Mouse (Mus musculus): ENCODE data around the gene Aldh18a1.
A peak's percentile ranks its signal among the peaks of the same experiment; 100 is the strongest.

Aldh18a1 gene

GRCm38 (mm10) chr19:40532525-40532924, 55.7 kb downstream of the Aldh18a1 start:
- DNase-seq (ENCODE audit: inconsistent age in 2 of 2, low spot score in 1 of 2), result peak in 1 of 2 experiments; percentile 42

DNA sequence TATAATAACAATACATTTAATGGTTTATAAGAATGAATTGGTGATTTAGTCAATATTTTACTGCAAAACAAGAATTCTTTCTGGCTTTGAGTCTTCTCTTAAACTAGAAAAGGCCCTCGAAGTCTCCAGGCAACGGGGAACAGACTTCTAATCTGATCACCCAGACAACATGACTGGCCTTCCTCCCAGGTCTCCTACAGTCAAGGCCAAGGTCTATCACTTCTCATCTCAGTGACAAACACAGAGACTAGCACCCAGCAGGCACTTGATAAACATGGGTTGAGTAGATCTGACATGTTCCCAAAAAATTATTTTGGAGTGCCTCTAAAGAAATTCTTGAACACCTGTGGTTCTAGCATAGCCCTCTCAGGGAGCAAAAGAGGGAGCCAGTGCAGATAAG, 57.9 kb downstream of the Aldh18a1 start:
- peak; percentile 35 to 73 for DNase-seq (ENCODE audit: inconsistent age in 2 of 2, low spot score in 1 of 2)

GRCm38 (mm10) chr19:40528254-40528653, 60.0 kb downstream of the Aldh18a1 start:
- DNase-seq (ENCODE audit: inconsistent age in 2 of 2, low spot score in 1 of 2), result no peak

- DNase-seq (ENCODE audit: inconsistent age in 2 of 2, low spot score in 1 of 2), result no peak
These were observed 61.8 kb downstream of the Aldh18a1 start for GRCm38 (mm10) chr19:40526367-40527014.

DNA sequence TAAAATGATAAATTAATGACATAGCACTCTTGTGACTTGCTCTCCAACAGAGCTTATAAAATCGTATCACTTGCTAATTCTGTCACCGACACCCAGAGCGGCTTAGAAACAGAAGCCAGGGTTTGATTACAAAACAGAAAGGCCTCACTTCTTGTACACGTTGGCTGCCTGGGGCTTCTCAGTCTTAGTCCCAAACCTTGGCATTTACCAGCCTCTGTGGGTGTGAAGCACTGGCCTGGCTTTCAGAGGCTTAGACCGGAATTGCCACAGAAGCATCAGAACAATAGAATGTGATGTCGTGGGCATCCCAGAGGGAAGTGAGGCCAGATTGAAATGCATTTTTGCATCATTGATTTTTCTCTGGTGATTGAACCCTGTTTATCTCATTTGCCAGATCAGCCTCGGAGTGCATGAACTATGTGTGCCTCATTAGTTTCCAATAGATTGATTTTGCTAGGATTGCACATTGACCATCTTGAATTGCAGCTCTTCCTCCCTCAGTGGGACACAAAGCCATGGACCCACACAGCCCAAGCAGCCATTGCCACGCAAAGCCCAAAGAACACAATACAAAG, 64.7 kb downstream of the Aldh18a1 start:
- DNase-seq (ENCODE audit: inconsistent age in 2 of 2, low spot score in 1 of 2), result no peak

GRCm38 (mm10) chr19:40520403-40520802, 67.9 kb downstream of the Aldh18a1 start:
- no peak for DNase-seq (ENCODE audit: inconsistent age in 2 of 2, low spot score in 1 of 2)

DNA sequence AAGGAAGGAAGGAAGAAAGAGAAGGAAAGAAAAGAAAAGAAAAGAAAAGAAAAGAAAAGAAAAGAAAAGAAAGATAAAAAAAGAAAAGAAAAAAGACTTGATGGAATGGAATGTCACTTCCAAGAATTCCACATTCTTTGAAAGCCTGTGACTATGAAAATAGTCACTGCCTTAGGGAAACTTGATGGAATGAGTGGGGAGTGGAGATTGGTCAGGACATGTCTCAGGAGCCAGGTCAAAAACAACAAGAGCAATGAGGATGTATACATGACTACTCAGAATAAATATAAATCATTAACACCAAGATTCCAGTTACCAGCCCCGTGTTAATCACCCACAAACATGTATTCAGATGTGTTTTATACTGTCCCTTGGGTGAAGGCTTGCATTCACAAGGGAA, 69.6 kb downstream of the Aldh18a1 start:
- no peak for DNase-seq (ENCODE audit: inconsistent age in 2 of 2, low spot score in 1 of 2)

DNA sequence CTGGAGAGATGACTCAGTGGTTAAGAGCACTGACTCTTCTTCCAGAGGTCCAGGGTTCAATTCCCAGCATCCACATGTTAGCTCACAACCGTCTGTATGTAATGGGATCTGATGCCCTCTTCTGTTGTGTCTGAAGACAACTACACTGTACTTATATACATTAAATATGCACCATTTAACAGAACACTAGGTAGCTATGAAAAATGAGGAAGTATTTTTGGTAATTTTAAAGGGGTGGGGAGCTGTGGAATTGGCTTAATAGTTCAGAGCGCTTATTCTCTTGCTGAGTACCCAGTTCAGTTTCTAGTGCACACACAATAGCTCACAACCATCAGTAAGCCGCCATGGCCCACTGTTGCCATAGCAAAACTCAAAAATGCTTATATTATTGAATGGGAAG, 72.7 kb downstream of the Aldh18a1 start:
- no peak for DNase-seq (ENCODE audit: inconsistent age in 2 of 2, low spot score in 1 of 2)

GRCm38 (mm10) chr19:40514376-40514775, 73.9 kb downstream of the Aldh18a1 start:
- DNase-seq (ENCODE audit: inconsistent age in 2 of 2, low spot score in 1 of 2), result peak in 1 of 2 experiments; percentile 45

DNA sequence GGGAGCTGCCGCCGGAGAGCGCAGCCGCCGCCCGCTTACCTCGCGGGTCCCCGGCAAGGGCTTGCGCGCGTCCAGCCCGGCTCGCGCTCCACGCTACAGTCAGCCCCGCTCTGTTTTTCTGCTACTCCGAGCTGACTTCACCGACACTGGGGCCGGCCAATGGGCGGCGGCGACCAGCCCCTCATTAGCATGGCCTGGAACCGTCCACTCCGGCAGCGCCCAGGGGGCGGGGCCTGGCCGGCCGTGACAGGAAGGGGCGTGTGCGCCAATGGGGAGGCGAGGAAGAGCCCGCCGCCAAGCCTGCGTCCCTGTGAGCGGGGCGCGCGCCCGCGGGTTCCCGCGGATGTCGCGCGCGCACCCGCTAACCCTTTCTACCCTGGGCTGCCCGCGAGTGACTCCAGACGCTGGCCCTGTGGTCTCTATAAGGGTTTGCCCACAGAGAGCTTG, 74.6 kb downstream of the Aldh18a1 start, which contains the start of gene Sorbs1:
TSS of gene Sorbs1 (minus strand) at position 148 of the 447 bp plus-strand sequence.
- peak; percentile 98 to 99 for DNase-seq (ENCODE audit: inconsistent age in 2 of 2, low spot score in 1 of 2)

GRCm38 (mm10) chr19:40512500-40513421, 75.5 kb downstream of the Aldh18a1 start:
- DNase-seq (ENCODE audit: inconsistent age in 2 of 2, low spot score in 1 of 2), result no peak

DNA sequence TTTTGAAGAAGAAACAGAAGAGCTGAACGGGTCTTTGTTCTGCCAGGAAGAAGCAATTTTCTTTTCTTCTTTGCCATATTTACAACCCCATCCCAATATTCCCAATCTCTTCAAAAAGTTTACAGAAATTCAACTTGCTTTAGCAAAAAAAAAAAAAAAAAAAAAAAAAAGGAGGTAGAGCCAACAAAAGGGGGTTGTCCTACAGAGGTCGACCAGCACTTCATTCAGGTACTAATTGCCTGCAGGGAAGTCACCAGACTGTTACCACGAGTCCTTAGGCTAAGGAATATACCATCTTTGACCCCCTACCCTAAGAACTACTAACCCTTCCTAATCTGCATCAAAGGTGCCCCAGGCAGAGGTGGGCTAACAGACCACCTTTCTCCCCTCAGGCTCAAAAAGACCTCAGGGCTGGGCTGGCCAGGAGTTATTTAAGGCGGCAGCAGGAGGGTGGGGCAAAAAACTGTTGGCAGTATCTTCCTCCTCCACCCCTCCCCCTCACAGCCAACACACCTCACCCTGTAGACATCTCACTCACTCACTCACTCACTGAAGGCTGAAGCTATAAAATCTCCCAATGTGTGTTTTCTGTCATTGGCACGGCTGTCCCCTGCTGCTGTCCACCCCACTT, 76.5 kb downstream of the Aldh18a1 start:
- no peak for DNase-seq (ENCODE audit: inconsistent age in 2 of 2, low spot score in 1 of 2)

DNA sequence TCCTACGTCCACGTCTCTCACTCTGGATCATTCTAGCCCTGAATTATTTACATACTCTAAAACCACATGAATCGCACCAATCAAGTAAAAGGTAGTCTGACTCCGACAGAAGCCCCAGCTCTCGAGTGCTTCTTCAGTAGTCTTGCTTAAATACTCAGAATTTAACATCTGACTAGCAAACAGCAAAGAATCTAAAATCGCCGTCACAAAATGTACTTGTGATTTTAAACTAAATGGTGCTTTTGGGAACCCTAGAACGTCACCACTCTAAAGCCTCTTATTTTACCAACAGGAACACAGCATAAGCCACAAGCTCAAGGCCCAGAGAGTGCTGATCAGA, 77.2 kb downstream of the Aldh18a1 start:
- no peak for DNase-seq (ENCODE audit: inconsistent age in 2 of 2, low spot score in 1 of 2)

DNA sequence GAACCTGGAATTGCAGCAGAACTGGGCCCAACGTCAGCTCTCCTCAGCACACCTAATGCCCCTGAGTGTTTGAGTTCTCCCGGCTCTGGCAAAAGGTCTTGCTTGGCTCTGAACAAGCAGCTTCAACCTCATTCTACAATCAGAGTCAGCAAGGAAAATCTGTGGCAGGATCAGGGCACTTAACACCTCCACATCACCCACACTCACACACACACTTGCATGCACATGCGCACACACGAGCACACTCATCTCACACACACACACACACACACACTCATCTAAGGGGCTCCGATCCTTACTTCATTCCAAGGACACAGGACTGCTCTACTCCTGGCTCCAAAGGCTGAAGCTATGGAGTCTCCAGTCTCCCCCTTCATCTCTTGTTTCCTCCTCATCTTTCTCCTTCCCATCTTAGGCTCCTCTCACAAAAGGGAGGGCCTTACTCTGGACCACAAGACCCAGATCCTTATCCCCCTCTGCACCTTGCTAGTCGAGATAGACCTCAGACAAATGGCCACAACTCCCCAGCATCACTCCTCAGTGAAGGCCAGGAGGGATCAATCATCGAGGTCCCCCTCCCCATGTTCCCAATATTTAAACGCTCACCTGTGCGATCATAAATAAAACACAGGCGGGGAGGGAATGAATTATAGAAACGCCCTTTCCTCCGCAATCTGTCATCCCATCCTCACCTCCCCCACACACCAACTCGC, 77.7 kb downstream of the Aldh18a1 start:
- no peak for DNase-seq (ENCODE audit: inconsistent age in 2 of 2, low spot score in 1 of 2)

GRCm38 (mm10) chr19:40509274-40509673, 79.0 kb downstream of the Aldh18a1 start:
- no peak for DNase-seq (ENCODE audit: inconsistent age in 2 of 2, low spot score in 1 of 2)

DNA sequence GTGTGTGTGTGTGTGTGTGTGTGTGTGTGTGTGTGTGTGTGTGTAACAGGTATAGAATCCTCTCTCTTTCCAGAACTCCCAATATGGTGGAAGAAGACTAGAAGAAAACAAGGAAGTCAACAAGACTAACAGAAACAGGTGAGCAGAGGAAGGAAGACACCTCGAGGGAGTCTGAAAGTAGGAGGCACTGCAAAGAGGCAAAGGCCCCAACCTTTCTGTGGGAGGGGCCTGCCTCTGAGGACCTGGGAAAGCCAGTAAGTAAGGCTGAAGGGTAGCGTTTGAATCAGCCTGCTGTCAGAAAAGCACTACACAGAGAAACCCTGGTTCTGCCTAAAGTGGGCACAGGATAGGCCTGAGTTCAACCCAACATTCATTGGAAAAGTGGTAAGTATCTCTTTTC, 79.4 kb downstream of the Aldh18a1 start:
- no peak for DNase-seq (ENCODE audit: inconsistent age in 2 of 2, low spot score in 1 of 2)

DNA sequence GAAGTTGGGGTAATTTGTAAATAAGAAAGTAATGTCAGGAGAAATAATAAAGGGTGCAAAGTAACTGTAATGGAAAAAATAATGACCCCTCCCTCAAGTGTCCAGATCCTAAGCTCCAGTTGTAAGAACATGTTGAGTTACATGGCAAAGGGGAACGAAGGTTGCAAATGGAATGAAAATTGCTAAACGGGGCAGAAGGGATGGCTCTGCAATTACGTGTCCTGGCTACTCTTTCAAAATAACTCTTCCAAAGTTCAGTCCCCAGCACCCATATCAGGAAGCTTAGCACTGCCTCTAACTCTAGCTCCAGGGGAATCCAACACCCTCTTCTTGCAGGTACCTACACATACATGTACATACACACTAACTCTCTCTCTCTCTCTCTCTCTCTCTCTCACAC, 81.3 kb downstream of the Aldh18a1 start:
- DNase-seq (ENCODE audit: inconsistent age in 2 of 2, low spot score in 1 of 2), result no peak

DNA sequence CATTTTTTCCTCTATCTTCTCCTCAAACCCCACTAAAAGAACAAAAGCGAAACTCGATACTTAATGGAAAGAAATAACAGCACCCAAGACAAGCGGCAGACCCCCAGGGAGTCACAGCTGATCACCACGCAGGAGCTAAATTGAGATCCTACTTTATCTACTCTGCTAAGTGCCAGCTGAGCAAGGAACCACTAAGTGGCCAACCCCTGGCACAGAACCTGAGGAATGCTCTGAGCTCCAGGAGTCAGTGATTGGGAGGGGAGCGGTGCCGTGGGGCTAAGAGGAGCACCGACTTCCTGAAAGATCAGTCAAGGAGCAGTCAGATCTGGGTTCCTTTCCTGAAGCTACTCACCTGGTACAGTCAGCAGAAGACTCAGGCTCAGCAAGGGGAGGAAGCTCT, 83.9 kb downstream of the Aldh18a1 start:
- DNase-seq (ENCODE audit: inconsistent age in 2 of 2, low spot score in 1 of 2), result no peak

Measured in adrenal gland, adult (tissue).